Comparison of ENCODE assay signal across 9 mouse cellular contexts in genomic region chr11:69604795-69605664, GRCm38 (mm10). TPM values are rescaled to one million over a fixed set of nuclear protein-coding genes. Genes with fewer than 3 reads are reported as not detected.
A peak's percentile ranks its signal among the peaks of the same experiment; 100 is the strongest.
DNase-seq lines count a peak whose midpoint lies in the region; ATAC-seq lines count a peak whose summit lies in the region.
"Had no signal": no experiment of that assay in that cellular context is flagged by ENCODE, and none has a peak within 500 bp of the region (broad histone marks: within the 10 kb centered on the region; RNA-seq: fewer than 3 reads in every experiment).

No protein-coding gene starts in this region.

- no peaks in the 10 kb centered on the region for H3K27me3 ChIP-seq in heart, embryonic 12.5 days (replicated peaks)
- no peaks in the 10 kb centered on the region for H3K27me3 ChIP-seq in midbrain, embryonic 14.5 days (ENCODE audit: control insufficient read depth, insufficient read depth, low read length)

- under 1% methylated on average over 72 of the region's 73 CpGs for WGBS in heart, embryonic 12.5 days
- under 1% methylated on average over 67 of the region's 73 CpGs for WGBS in midbrain, embryonic 14.5 days

- H3K36me3 ChIP-seq in heart, embryonic 12.5 days = no peaks in the 10 kb centered on the region
- peaks cover 14% of the 10 kb centered on the region; the same call in 1 of the 2 replicates for H3K36me3 ChIP-seq in midbrain, embryonic 14.5 days (ENCODE audit: control insufficient read depth, insufficient read depth, low read length)

- peak overlapping the region; percentile 68 for H3K27ac ChIP-seq in heart, embryonic 12.5 days (ENCODE audit: poor library complexity, severe bottlenecking)
- peak overlapping the region; percentile 75 for H3K27ac ChIP-seq in midbrain, embryonic 14.5 days (replicated peaks; ENCODE audit: low read depth, low read length)

- H3K4me3 ChIP-seq in heart, embryonic 12.5 days = peak overlapping the region; percentile 59
- H3K4me3 ChIP-seq in midbrain, embryonic 14.5 days (replicated peaks; ENCODE audit: low read depth, low read length) = peak overlapping the region; percentile 74

- peak; percentile 34 for ATAC-seq in CD4-positive, CD25-positive, alpha-beta regulatory T cell, adult 4 months
- peak; percentile 20; the same call in 1 of the 2 replicates for ATAC-seq in heart, embryonic 12.5 days (ENCODE audit: insufficient number of reproducible peaks, low FRiP score)
- ATAC-seq in midbrain, embryonic 14.5 days (ENCODE audit: low FRiP score, low TSS enrichment) = peak; percentile 57

- no peaks in the 10 kb centered on the region for H3K9me3 ChIP-seq in heart, embryonic 12.5 days (replicated peaks)
- no peaks in the 10 kb centered on the region for H3K9me3 ChIP-seq in midbrain, embryonic 14.5 days (ENCODE audit: control insufficient read depth, low read length)

- H3K4me2 ChIP-seq in heart, embryonic 12.5 days = peak overlapping the region; percentile 100
- H3K4me2 ChIP-seq in midbrain, embryonic 14.5 days (ENCODE audit: low read length) = peak overlapping the region; percentile 98

- intact Hi-C loops in left cerebral cortex, postnatal 36 days (cut with DNase I) = loop anchor here (2.0 kb wide), 1 partner anchor 24 kb away; the partner anchor contains the start of genes Trp53 and Wrap53

- peak; percentile 38 to 67 for DNase-seq in adrenal gland, adult (ENCODE audit: inconsistent age in 2 of 2, low spot score in 1 of 2)
- DNase-seq in adrenal gland, adult 8-10 months = no peak
- peak; percentile 89 to 90 for DNase-seq in cerebellum, postnatal 14 days
- DNase-seq in left cerebral cortex, postnatal 36 days (ENCODE audit: low spot score in 2 of 2) = peak; percentile 42 to 43
- peak; percentile 74 for DNase-seq in midbrain, embryonic 14.5 days
- peak; percentile 39 for DNase-seq in thymus, postnatal 0 days (ENCODE audit: low spot score)

- peak overlapping the region; percentile 78 for H3K9ac ChIP-seq in heart, embryonic 12.5 days
- peak overlapping the region; percentile 80 for H3K9ac ChIP-seq in midbrain, embryonic 14.5 days (replicated peaks; ENCODE audit: low read length)

- H3K4me1 ChIP-seq in heart, embryonic 12.5 days (replicated peaks) = peaks cover 59% of the 10 kb centered on the region
- peaks cover 29% of the 10 kb centered on the region for H3K4me1 ChIP-seq in midbrain, embryonic 14.5 days (ENCODE audit: control insufficient read depth, insufficient read depth, low read length)

RNA-seq across cellular contexts. Expression of gene Atp1b2, which starts 0.7 kb away (rescaled TPM):
- 10 to 100 TPM; 22.5 to 47.8 (median 38.2) TPM for total RNA-seq in adrenal gland, adult 8-10 months (2022)
- polyA plus RNA-seq in CD4-positive, CD25-positive, alpha-beta regulatory T cell, adult 4 months (2017; shearing (Covaris generic)) = not detected
- 30.9 and 31.1 TPM in 2 replicates for polyA plus RNA-seq in heart, embryonic 12.5 days (2016; fragmentation: Nextera tagmentation; extraction: Ambion mirVana)
- total RNA-seq in left cerebral cortex, postnatal 36 days (2021) = 100 to 1,000 TPM; 398 to 420 TPM
- 46.5 and 46.7 TPM in 2 replicates for polyA plus RNA-seq in midbrain, embryonic 14.5 days (2014; fragmentation: Nextera tagmentation; extraction: Ambion mirVana)
- 1.7 and 1.8 TPM in 2 replicates for polyA plus RNA-seq in thymus, postnatal 0 days (2015; fragmentation: Nextera tagmentation; extraction: Ambion mirVana)

RNA-seq across cellular contexts. Expression of gene Shbg, which starts 12.7 kb away (rescaled TPM):
- total RNA-seq in adrenal gland, adult 8-10 months (2022) = not detected
- polyA plus RNA-seq in CD4-positive, CD25-positive, alpha-beta regulatory T cell, adult 4 months (2017; shearing (Covaris generic)) = not detected
- polyA plus RNA-seq in heart, embryonic 12.5 days (2016; fragmentation: Nextera tagmentation; extraction: Ambion mirVana) = 0.13 and 0.82 TPM in 2 replicates
- total RNA-seq in left cerebral cortex, postnatal 36 days (2021) = not detected
- polyA plus RNA-seq in midbrain, embryonic 14.5 days (2014; fragmentation: Nextera tagmentation; extraction: Ambion mirVana) = not detected in 2 replicates
- polyA plus RNA-seq in thymus, postnatal 0 days (2015; fragmentation: Nextera tagmentation; extraction: Ambion mirVana) = 0.13 TPM in 1 of 2 replicates, not detected in the other
- total RNA-seq: gastrocnemius, postnatal 4 days had no signal

RNA-seq across cellular contexts. Expression of gene Sat2, which starts 16.8 kb away (rescaled TPM):
- total RNA-seq in adrenal gland, adult 8-10 months (2022) = 10 to 100 TPM in 2 of 4 experiments, 1 to 10 TPM in 2; 7.3 to 17.8 (median 12.8) TPM
- polyA plus RNA-seq in CD4-positive, CD25-positive, alpha-beta regulatory T cell, adult 4 months (2017; shearing (Covaris generic)) = not detected
- polyA plus RNA-seq in heart, embryonic 12.5 days (2016; fragmentation: Nextera tagmentation; extraction: Ambion mirVana) = 16.5 and 17.4 TPM in 2 replicates
- 10 to 100 TPM in 1 of 2 experiments, 1 to 10 TPM in 1; 9.5 to 11.2 TPM for total RNA-seq in left cerebral cortex, postnatal 36 days (2021)
- 21.6 and 22.5 TPM in 2 replicates for polyA plus RNA-seq in midbrain, embryonic 14.5 days (2014; fragmentation: Nextera tagmentation; extraction: Ambion mirVana)
- polyA plus RNA-seq in thymus, postnatal 0 days (2015; fragmentation: Nextera tagmentation; extraction: Ambion mirVana) = 3.5 and 4.3 TPM in 2 replicates

RNA-seq across cellular contexts. Expression of gene Trp53, which starts 24.9 kb away (rescaled TPM):
- 10 to 100 TPM; 57.6 to 71.1 (median 64.0) TPM for total RNA-seq in adrenal gland, adult 8-10 months (2022)
- polyA plus RNA-seq in CD4-positive, CD25-positive, alpha-beta regulatory T cell, adult 4 months (2017; shearing (Covaris generic)) = 100 to 1,000 TPM; 307 to 416 TPM
- polyA plus RNA-seq in heart, embryonic 12.5 days (2016; fragmentation: Nextera tagmentation; extraction: Ambion mirVana) = 76.0 and 79.1 TPM in 2 replicates
- total RNA-seq in left cerebral cortex, postnatal 36 days (2021) = 10 to 100 TPM; 21.7 to 22.6 TPM
- 66.1 and 69.2 TPM in 2 replicates for polyA plus RNA-seq in midbrain, embryonic 14.5 days (2014; fragmentation: Nextera tagmentation; extraction: Ambion mirVana)
- 138 and 165 TPM in 2 replicates for polyA plus RNA-seq in thymus, postnatal 0 days (2015; fragmentation: Nextera tagmentation; extraction: Ambion mirVana)

RNA-seq across cellular contexts. Expression of gene Wrap53, which starts 25.0 kb away (rescaled TPM):
- 10 to 100 TPM in 3 of 4 experiments, 1 to 10 TPM in 1; 9.1 to 11.9 (median 11.0) TPM for total RNA-seq in adrenal gland, adult 8-10 months (2022)
- 10 to 100 TPM; 23.0 to 31.9 TPM for polyA plus RNA-seq in CD4-positive, CD25-positive, alpha-beta regulatory T cell, adult 4 months (2017; shearing (Covaris generic))
- polyA plus RNA-seq in heart, embryonic 12.5 days (2016; fragmentation: Nextera tagmentation; extraction: Ambion mirVana) = 18.7 and 19.5 TPM in 2 replicates
- 10 to 100 TPM; 10.2 to 10.8 TPM for total RNA-seq in left cerebral cortex, postnatal 36 days (2021)
- 22.5 and 22.7 TPM in 2 replicates for polyA plus RNA-seq in midbrain, embryonic 14.5 days (2014; fragmentation: Nextera tagmentation; extraction: Ambion mirVana)
- 27.0 and 30.6 TPM in 2 replicates for polyA plus RNA-seq in thymus, postnatal 0 days (2015; fragmentation: Nextera tagmentation; extraction: Ambion mirVana)

Comparison
In these comparisons a context has a peak if more than half of its experiments do, and no peak if none do; other contexts are left out.
1. RNA of gene Atp1b2, which starts 0.7 kb away (polyA plus RNA-seq): 46.5 to 46.7 TPM in midbrain, embryonic 14.5 days and 30.9 to 31.1 TPM in heart, embryonic 12.5 days; 1.7 to 1.8 TPM in thymus, postnatal 0 days and not detected in CD4-positive, CD25-positive, alpha-beta regulatory T cell, adult 4 months; every median in the first group is over 10 times any median in the second.
2. Peak in every context shown above with its lines, with median percentiles within 50 percentile points of each other: ATAC-seq.